In the genomic region with DNA sequence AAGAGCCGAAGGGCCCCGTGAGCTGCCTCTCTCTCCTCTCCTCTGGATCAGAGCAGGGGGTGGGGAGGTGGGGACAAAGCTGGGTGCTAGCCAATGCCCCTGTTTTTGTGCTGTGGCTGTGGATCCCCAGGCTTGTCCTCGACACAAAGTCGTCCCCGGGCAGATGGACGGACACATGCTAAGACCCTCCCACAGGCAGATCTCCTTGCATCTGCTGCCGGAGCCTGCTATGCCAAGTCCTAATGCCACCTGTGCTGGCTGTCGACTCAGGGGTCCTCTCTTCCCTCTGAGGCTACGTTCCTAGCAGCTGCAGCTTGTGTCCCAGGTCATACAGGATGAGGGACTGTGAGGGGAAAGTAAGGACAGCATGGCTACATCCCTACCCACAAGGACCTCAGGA, we compare ENCODE assay signal across 9 mouse cellular contexts. TPM values are rescaled to one million over a fixed set of nuclear protein-coding genes. Genes with fewer than 3 reads are reported as not detected.
DNase-seq lines count a peak whose midpoint lies in the region; ATAC-seq and TF ChIP-seq lines count a peak whose summit lies in the region.
"Had no signal": no experiment of that assay in that cellular context is flagged by ENCODE, and none has a peak within 500 bp of the region (broad histone marks: within the 10 kb centered on the region; RNA-seq: fewer than 3 reads in every experiment).

No protein-coding gene starts in this region.

- H3K4me1 ChIP-seq in erythroblast, embryonic 14.5 days (ENCODE audit: control insufficient read depth) = peaks cover 24% of the 10 kb centered on the region
- peaks cover 13% of the 10 kb centered on the region; the same call in 1 of the 2 replicates for H3K4me1 ChIP-seq in kidney, postnatal 0 days (replicated peaks; ENCODE audit: insufficient read depth, low read length)
- peaks cover 9% of the 10 kb centered on the region for H3K4me1 ChIP-seq in embryonic facial prominence, embryonic 12.5 days
- peaks cover 8% of the 10 kb centered on the region in 2 experiments for H3K4me1 ChIP-seq in liver, embryonic 14.5 days (replicated peaks; ENCODE audit: control insufficient read depth in 2 of 2, insufficient read depth in 2 of 2, low read length in 1 of 2)

- no peak for DNase-seq in kidney, postnatal 0 days (ENCODE audit: low spot score)
- DNase-seq in kidney, adult 11 months = no peak
- DNase-seq in liver, embryonic 14.5 days (ENCODE audit: low read depth in 3 of 3, low spot score in 3 of 3) = no peak
- no peak for DNase-seq in embryo, embryonic 9.5 days (ENCODE audit: extremely low spot score)
- no peak for DNase-seq in testis, postnatal 10 days (ENCODE audit: low spot score)

- H3K4me3 ChIP-seq in erythroblast, embryonic 14.5 days (replicated peaks) = peak overlapping the region; percentile 16
- peak overlapping the region; percentile 26 for H3K4me3 ChIP-seq in kidney, postnatal 0 days (replicated peaks; ENCODE audit: low read depth, low read length)
- 0 out of 2 replicates have a peak overlapping the region, but pooled peaks have one; percentile 13 for H3K4me3 ChIP-seq in embryonic facial prominence, embryonic 12.5 days
- H3K4me3 ChIP-seq in liver, embryonic 14.5 days (ENCODE audit: insufficient read depth in 1 of 2, low read depth in 2 of 2, low read length in 2 of 2) = peak overlapping the region; percentile 11 to 20; a peak in 3 of 4 replicates

- H3K9ac ChIP-seq in kidney, postnatal 0 days (ENCODE audit: low read depth, low read length) = peak overlapping the region; percentile 10; the same call in 1 of the 2 replicates
- no peak overlapping the region for H3K9ac ChIP-seq in embryonic facial prominence, embryonic 12.5 days
- no peak overlapping the region for H3K9ac ChIP-seq in liver, embryonic 14.5 days (replicated peaks)

- WGBS in kidney, postnatal 0 days = 33% methylated on average over 9 of the region's 9 CpGs
- WGBS in embryonic facial prominence, embryonic 12.5 days = 65% methylated on average over 9 of the region's 9 CpGs
- WGBS in liver, embryonic 14.5 days (ENCODE audit: insufficient replicate concordance) = 37% methylated on average over 9 of the region's 9 CpGs

- H3K4me2 ChIP-seq in kidney, postnatal 0 days (ENCODE audit: low read length) = peak overlapping the region; percentile 40
- H3K4me2 ChIP-seq in embryonic facial prominence, embryonic 12.5 days (replicated peaks) = no peak overlapping the region
- H3K4me2 ChIP-seq in liver, embryonic 14.5 days (ENCODE audit: low read depth) = no peak overlapping the region

- H3K36me3 ChIP-seq in erythroblast, embryonic 14.5 days (ENCODE audit: control insufficient read depth) = peaks cover 16% of the 10 kb centered on the region
- peaks cover 11% of the 10 kb centered on the region for H3K36me3 ChIP-seq in kidney, postnatal 0 days (ENCODE audit: insufficient read depth, low read length)
- peaks cover 19% of the 10 kb centered on the region for H3K36me3 ChIP-seq in embryonic facial prominence, embryonic 12.5 days
- peaks cover 11% of the 10 kb centered on the region for H3K36me3 ChIP-seq in liver, embryonic 14.5 days (replicated peaks; ENCODE audit: control insufficient read depth, insufficient read depth, low read depth)

- H3K9me3 ChIP-seq in erythroblast, embryonic 14.5 days (ENCODE audit: control insufficient read depth, low read length) = no peaks in the 10 kb centered on the region
- H3K9me3 ChIP-seq in kidney, postnatal 0 days (replicated peaks; ENCODE audit: low read length) = no peaks in the 10 kb centered on the region
- no peaks in the 10 kb centered on the region for H3K9me3 ChIP-seq in embryonic facial prominence, embryonic 12.5 days
- no peaks in the 10 kb centered on the region for H3K9me3 ChIP-seq in liver, embryonic 14.5 days (ENCODE audit: control insufficient read depth, low read length)

- peak overlapping the region; percentile 44; the same call in 1 of the 2 replicates for H3K27ac ChIP-seq in kidney, postnatal 0 days
- no peak overlapping the region for H3K27ac ChIP-seq in embryonic facial prominence, embryonic 12.5 days
- H3K27ac ChIP-seq in liver, embryonic 14.5 days = no peak overlapping the region

- TF ChIP-seq EP300 in liver, embryonic 14.5 days (IDR thresholded peaks at IDR 0.05; ENCODE audit: low read depth) = no peak

- TF ChIP-seq CTCF in kidney, postnatal 0 days (IDR thresholded peaks at IDR 0.05; ENCODE audit: low read depth) = no peak
- no peak for TF ChIP-seq CTCF in liver, embryonic 14.5 days (IDR thresholded peaks at IDR 0.05; ENCODE audit: low read depth)

- peaks cover 29% of the 10 kb centered on the region for H3K27me3 ChIP-seq in erythroblast, embryonic 14.5 days (ENCODE audit: control insufficient read depth)
- H3K27me3 ChIP-seq in kidney, postnatal 0 days (ENCODE audit: insufficient read depth, low read length) = no peaks in the 10 kb centered on the region
- no peaks in the 10 kb centered on the region for H3K27me3 ChIP-seq in embryonic facial prominence, embryonic 12.5 days
- no peaks in the 10 kb centered on the region for H3K27me3 ChIP-seq in liver, embryonic 14.5 days (ENCODE audit: control insufficient read depth, insufficient read depth, low read length)

- ATAC-seq in erythroblast, adult 5-6 weeks (replicated peaks; ENCODE audit: low FRiP score, poor library complexity, severe bottlenecking) = no peak
- ATAC-seq in kidney, postnatal 0 days (replicated peaks; ENCODE audit: low FRiP score, low read depth) = no peak
- no peak for ATAC-seq in embryonic facial prominence, embryonic 12.5 days (ENCODE audit: insufficient number of reproducible peaks, insufficient read depth, low FRiP score, low TSS enrichment)
- ATAC-seq in liver, embryonic 14.5 days (ENCODE audit: insufficient read depth) = no peak

RNA-seq across cellular contexts. Expression of a gene that starts 1.6 kb away (rescaled TPM):
- 0.08 and 0.13 TPM in 2 replicates for polyA plus RNA-seq in erythroblast, embryonic 14.5 days (2012)
- not detected in 2 replicates for total RNA-seq in erythroblast, adult 5-6 weeks (2015; ENCODE audit: low replicate concordance)
- 0.70 TPM in 1 of 2 replicates, not detected in the other for total RNA-seq in erythroblast, adult 5-6 weeks (2017; ENCODE audit: low replicate concordance)
- 26.4 and 27.8 TPM in 2 replicates for polyA plus RNA-seq in kidney, postnatal 0 days (2015; fragmentation: Nextera tagmentation; extraction: Ambion mirVana)
- polyA plus RNA-seq in embryonic facial prominence, embryonic 12.5 days (2016; fragmentation: Nextera tagmentation; extraction: Ambion mirVana) = 28.4 and 29.6 TPM in 2 replicates
- 18.9 and 19.9 TPM in 2 replicates for polyA plus RNA-seq in liver, embryonic 14.5 days (2012; rRNA removed)
- polyA plus RNA-seq in liver, embryonic 14.5 days (2014; fragmentation: Nextera tagmentation; extraction: Ambion mirVana) = 19.3 and 20.7 TPM in 2 replicates
- total RNA-seq: common myeloid progenitor, adult 5-6 weeks had no signal

RNA-seq across cellular contexts. Expression of a gene that starts 36.0 kb away (rescaled TPM):
- 16.8 and 31.6 TPM in 2 replicates for polyA plus RNA-seq in erythroblast, embryonic 14.5 days (2012)
- total RNA-seq in erythroblast, adult 5-6 weeks (2015; ENCODE audit: low replicate concordance) = 12.3 and 18.4 TPM in 2 replicates
- 5.0 and 30.4 TPM in 2 replicates for total RNA-seq in erythroblast, adult 5-6 weeks (2017; ENCODE audit: low replicate concordance)
- 201 and 204 TPM in 2 replicates for polyA plus RNA-seq in kidney, postnatal 0 days (2015; fragmentation: Nextera tagmentation; extraction: Ambion mirVana)
- polyA plus RNA-seq in embryonic facial prominence, embryonic 12.5 days (2016; fragmentation: Nextera tagmentation; extraction: Ambion mirVana) = 455 and 459 TPM in 2 replicates
- 146 and 164 TPM in 2 replicates for polyA plus RNA-seq in liver, embryonic 14.5 days (2012; rRNA removed)
- polyA plus RNA-seq in liver, embryonic 14.5 days (2014; fragmentation: Nextera tagmentation; extraction: Ambion mirVana) = 161 and 173 TPM in 2 replicates

RNA-seq across cellular contexts. Expression of a gene that starts 38.1 kb away (rescaled TPM):
- polyA plus RNA-seq in erythroblast, embryonic 14.5 days (2012) = 9.0 and 10.3 TPM in 2 replicates
- total RNA-seq in erythroblast, adult 5-6 weeks (2015; ENCODE audit: low replicate concordance) = 22.8 and 30.9 TPM in 2 replicates
- total RNA-seq in erythroblast, adult 5-6 weeks (2017; ENCODE audit: low replicate concordance) = 14.7 and 16.2 TPM in 2 replicates
- polyA plus RNA-seq in kidney, postnatal 0 days (2015; fragmentation: Nextera tagmentation; extraction: Ambion mirVana) = 210 and 212 TPM in 2 replicates
- polyA plus RNA-seq in embryonic facial prominence, embryonic 12.5 days (2016; fragmentation: Nextera tagmentation; extraction: Ambion mirVana) = 59.1 and 64.8 TPM in 2 replicates
- polyA plus RNA-seq in liver, embryonic 14.5 days (2012; rRNA removed) = 21.4 and 26.7 TPM in 2 replicates
- polyA plus RNA-seq in liver, embryonic 14.5 days (2014; fragmentation: Nextera tagmentation; extraction: Ambion mirVana) = 72.8 and 81.7 TPM in 2 replicates

RNA-seq across cellular contexts. Expression of a gene that starts 41.3 kb away (rescaled TPM):
- 0.14 and 0.18 TPM in 2 replicates for polyA plus RNA-seq in erythroblast, embryonic 14.5 days (2012)
- not detected in 2 replicates for total RNA-seq in erythroblast, adult 5-6 weeks (2015; ENCODE audit: low replicate concordance)
- total RNA-seq in erythroblast, adult 5-6 weeks (2017; ENCODE audit: low replicate concordance) = not detected in 2 replicates
- polyA plus RNA-seq in kidney, postnatal 0 days (2015; fragmentation: Nextera tagmentation; extraction: Ambion mirVana) = 0.79 and 0.95 TPM in 2 replicates
- 67.1 and 90.7 TPM in 2 replicates for polyA plus RNA-seq in embryonic facial prominence, embryonic 12.5 days (2016; fragmentation: Nextera tagmentation; extraction: Ambion mirVana)
- 18.2 and 22.2 TPM in 2 replicates for polyA plus RNA-seq in liver, embryonic 14.5 days (2012; rRNA removed)
- polyA plus RNA-seq in liver, embryonic 14.5 days (2014; fragmentation: Nextera tagmentation; extraction: Ambion mirVana) = 37.5 and 41.2 TPM in 2 replicates
- total RNA-seq: common myeloid progenitor, adult 5-6 weeks had no signal

RNA-seq across cellular contexts. Expression of a gene that starts 49.9 kb away (rescaled TPM):
- 8.6 and 10.6 TPM in 2 replicates for polyA plus RNA-seq in erythroblast, embryonic 14.5 days (2012)
- total RNA-seq in erythroblast, adult 5-6 weeks (2015; ENCODE audit: low replicate concordance) = 30.2 and 34.1 TPM in 2 replicates
- 19.5 and 21.8 TPM in 2 replicates for total RNA-seq in erythroblast, adult 5-6 weeks (2017; ENCODE audit: low replicate concordance)
- polyA plus RNA-seq in kidney, postnatal 0 days (2015; fragmentation: Nextera tagmentation; extraction: Ambion mirVana) = 197 and 214 TPM in 2 replicates
- 503 and 527 TPM in 2 replicates for polyA plus RNA-seq in embryonic facial prominence, embryonic 12.5 days (2016; fragmentation: Nextera tagmentation; extraction: Ambion mirVana)
- 71.1 and 73.9 TPM in 2 replicates for polyA plus RNA-seq in liver, embryonic 14.5 days (2012; rRNA removed)
- 50.3 and 61.1 TPM in 2 replicates for polyA plus RNA-seq in liver, embryonic 14.5 days (2014; fragmentation: Nextera tagmentation; extraction: Ambion mirVana)

Comparison
In these comparisons a context has a peak if more than half of its experiments do, and no peak if none do; other contexts are left out.
1. RNA of a gene that starts 1.6 kb away (polyA plus RNA-seq): 28.4 to 29.6 TPM in embryonic facial prominence, embryonic 12.5 days, 26.4 to 27.8 TPM in kidney, postnatal 0 days and 18.9 to 20.7 TPM in liver, embryonic 14.5 days; 0.08 to 0.13 TPM in erythroblast, embryonic 14.5 days; every median in the first group is over 10 times any median in the second.
2. Peak in every context shown above with its lines, with median percentiles within 50 percentile points of each other: H3K4me3 ChIP-seq.